Mouse (Mus musculus) limb, embryonic 14.5 days (tissue): Measurements from ENCODE around the gene Six4. TPM values are rescaled to one million over a fixed set of nuclear protein-coding genes. Genes with fewer than 3 reads are reported as not detected.

Experiments used
- ATAC-seq: fragments of 200-750 bp; cut with Nextera tagmentation; 2 replicates; pipeline ENCODE4 v1.8.0; 2017; ENCODE audit warnings: low read depth, moderate number of reproducible peaks, moderate TSS enrichment; ENCODE audit not compliant: low FRiP score
- DNase-seq: peaks from one replicate; pipeline ENCODE4 v3.0.0-alpha.2; 2015; ENCODE audit warnings: low spot score
- H3K27ac ChIP-seq: fragments of 300-500 bp; sonication (generic); replicated peaks from 2 replicates; pipeline ENCODE4 v1.5.1; 2014; ENCODE audit warnings: low read depth, mild to moderate bottlenecking, low read length, moderate library complexity, mixed read lengths
- H3K27me3 ChIP-seq: fragments of 300-500 bp; sonication (generic); 2 replicates; pipeline ENCODE4 v1.6.1; 2014; ENCODE audit warnings: low read length, mixed read lengths; ENCODE audit not compliant: control insufficient read depth, insufficient read depth
- H3K36me3 ChIP-seq: fragments of 300-500 bp; sonication (generic); 2 replicates; pipeline ENCODE4 v1.6.1; 2014; ENCODE audit warnings: mild to moderate bottlenecking, low read length, moderate library complexity, mixed read lengths; ENCODE audit not compliant: control insufficient read depth, insufficient read depth
- H3K4me1 ChIP-seq: fragments of 300-500 bp; sonication (generic); 2 replicates; pipeline ENCODE4 v1.6.1; 2014; ENCODE audit warnings: antibody characterized with exemption, low read length, mixed read lengths; ENCODE audit not compliant: control insufficient read depth, insufficient read depth
- H3K4me2 ChIP-seq: fragments of 300-500 bp; sonication (generic); replicated peaks from 2 replicates; pipeline ENCODE4 v1.6.1; 2014; ENCODE audit warnings: low read depth, mild to moderate bottlenecking, low read length, moderate library complexity; ENCODE audit not compliant: severe bottlenecking
- H3K4me3 ChIP-seq: fragments of 300-500 bp; sonication (generic); replicated peaks from 2 replicates; pipeline ENCODE4 v1.5.1; 2014; ENCODE audit warnings: low read length
- H3K9ac ChIP-seq: fragments of 300-500 bp; sonication (generic); 2 replicates; pipeline ENCODE4 v1.6.1; 2014; ENCODE audit warnings: mild to moderate bottlenecking, low read depth, low read length, moderate library complexity; ENCODE audit not compliant: severe bottlenecking
- H3K9me3 ChIP-seq: fragments of 300-500 bp; sonication (generic); 2 replicates; pipeline ENCODE4 v1.6.1; 2016; ENCODE audit warnings: low read length; ENCODE audit not compliant: control insufficient read depth
- POLR2A ChIP-seq: fragments of 200-500 bp; IDR thresholded peaks from 2 replicates; pipeline ENCODE4 v1.8.0; 2012; ENCODE audit warnings: inconsistent platforms, mild to moderate bottlenecking, moderate library complexity, borderline replicate concordance; ENCODE audit not compliant: insufficient read depth, insufficient read length; ENCODE audit errors: extremely low read depth
- WGBS: fragments of 180-500 bp; shearing (Covaris S2); extraction: QIAGEN DNeasy Blood & Tissue Kit; methylation state at CpG from one replicate; pipeline ENCODE4 v1.1.7; 2014; 5-methylcytosine and 5-hydroxymethylcytosine counted together
- polyA plus RNA-seq, 2 experiments: library from polyadenylated mRNA; depleted of rRNA in 1 of 2; stranded (reverse) in 1 of 2; unstranded in 1 of 2; fragments of >200 nt; fragmentation: Nextera tagmentation in 1 of 2; extraction: Ambion mirVana in 1 of 2; gene quantifications; 2 replicates each; pipeline versions ENCODE4 v1.2.1 to v1.2.3; 2012 to 2014

The Six4 gene
- polyA plus RNA-seq, 2 experiments: 6.6 TPM

DNA sequence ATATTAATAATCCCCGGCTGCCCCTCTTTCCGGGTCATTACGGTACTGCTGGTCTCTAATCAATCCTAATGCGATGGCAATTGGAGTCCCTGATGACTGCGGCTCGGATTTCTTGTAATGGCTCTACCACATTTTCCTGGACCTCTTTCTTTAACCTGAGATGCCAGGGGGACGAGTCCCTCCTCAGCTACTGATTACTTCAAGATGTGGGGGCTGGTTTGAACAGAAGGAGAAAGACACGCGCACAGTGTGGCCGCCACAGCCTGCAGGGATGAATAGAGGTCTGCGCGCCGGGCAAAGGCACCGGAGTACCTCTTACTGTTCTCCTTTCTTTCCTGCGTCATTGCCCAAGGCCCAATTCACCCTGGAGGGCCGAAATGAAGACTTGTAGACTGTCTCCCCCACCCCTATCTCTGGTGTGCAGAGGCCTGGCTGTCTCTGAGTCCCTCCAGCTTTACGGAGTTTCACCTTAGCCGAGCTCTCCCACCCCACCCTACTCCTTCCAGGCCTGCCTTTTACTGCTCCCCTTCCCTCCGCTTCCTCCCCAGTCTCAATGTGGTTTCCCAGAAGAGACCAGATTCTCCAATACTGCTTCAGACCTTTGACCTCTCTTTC is 61.1 kb downstream of the Six4 start:
- no peaks in the 10 kb centered on the region for H3K36me3 ChIP-seq
- DNase-seq: no peak

DNA sequence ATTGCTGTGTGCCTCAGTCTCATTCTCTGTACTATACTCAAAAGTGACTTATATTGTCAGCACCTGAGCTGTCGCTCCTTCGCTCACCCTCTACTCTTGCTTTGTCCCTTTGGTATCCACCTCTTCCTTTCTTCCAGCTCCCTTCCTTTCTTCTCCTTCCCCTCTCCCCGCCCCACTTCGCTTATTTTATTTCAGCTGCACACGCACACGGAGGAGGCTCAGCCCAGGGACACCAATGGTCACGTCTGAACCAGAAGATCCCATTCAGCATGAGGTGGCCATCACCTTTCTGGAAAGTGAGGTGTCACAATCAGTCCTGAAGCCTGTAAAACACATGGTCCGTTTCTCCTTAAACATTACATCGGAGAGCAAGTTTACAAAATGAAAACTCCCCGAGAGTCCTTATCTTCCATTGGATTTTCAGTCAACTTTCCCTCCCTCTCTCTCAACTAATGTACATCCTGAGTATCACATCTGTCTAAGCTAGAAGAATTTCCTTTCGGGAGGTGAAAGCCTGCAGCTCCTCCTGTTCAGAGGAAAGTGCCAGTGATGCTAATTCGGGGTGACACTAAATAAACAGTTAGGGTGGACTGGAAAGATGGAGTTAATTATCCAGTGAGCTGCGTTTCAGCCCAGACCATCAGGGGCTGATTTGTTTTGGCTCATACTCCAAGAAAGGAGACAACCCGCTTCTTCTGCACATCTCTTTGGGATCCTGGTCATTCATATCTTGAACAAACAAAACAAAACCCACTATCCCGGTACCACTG is 62.3 kb downstream of the Six4 start:
- Histone ChIP-seq H3K9me3 (no peaks in the 10 kb centered on the region), H3K4me3 (0 out of 2 replicates have a peak overlapping the region, but pooled peaks have one; percentile 0), H3K27me3 (peaks cover 71% of the 10 kb centered on the region), H3K27ac (no peak overlapping the region), H3K4me2 (no peak overlapping the region), H3K9ac (no peak overlapping the region), H3K36me3 (no peaks in the 10 kb centered on the region), H3K4me1 (peaks cover 21% of the 10 kb centered on the region)
- no peak for ATAC-seq
- WGBS: 6% methylated on average over 15 of the region's 15 CpGs
- no peak for DNase-seq
- no peak for TF ChIP-seq POLR2A

More for the DNA sequence above, 61.1 kb downstream of the Six4 start:
- peaks cover 59% of the 10 kb centered on the region for H3K27me3 ChIP-seq
- peak overlapping the region; percentile 56 for H3K4me3 ChIP-seq
- H3K9ac ChIP-seq: peak overlapping the region; percentile 26; the same call in 1 of the 2 replicates
- 5% methylated on average over 19 of the region's 19 CpGs for WGBS
- peak overlapping the region; percentile 93 for H3K4me2 ChIP-seq
- peaks cover 21% of the 10 kb centered on the region for H3K4me1 ChIP-seq
- H3K27ac ChIP-seq: peak overlapping the region; percentile 68; the same call in 1 of the 2 replicates
- H3K9me3 ChIP-seq: no peaks in the 10 kb centered on the region
- ATAC-seq: no peak
- TF ChIP-seq POLR2A: no peak

DNA sequence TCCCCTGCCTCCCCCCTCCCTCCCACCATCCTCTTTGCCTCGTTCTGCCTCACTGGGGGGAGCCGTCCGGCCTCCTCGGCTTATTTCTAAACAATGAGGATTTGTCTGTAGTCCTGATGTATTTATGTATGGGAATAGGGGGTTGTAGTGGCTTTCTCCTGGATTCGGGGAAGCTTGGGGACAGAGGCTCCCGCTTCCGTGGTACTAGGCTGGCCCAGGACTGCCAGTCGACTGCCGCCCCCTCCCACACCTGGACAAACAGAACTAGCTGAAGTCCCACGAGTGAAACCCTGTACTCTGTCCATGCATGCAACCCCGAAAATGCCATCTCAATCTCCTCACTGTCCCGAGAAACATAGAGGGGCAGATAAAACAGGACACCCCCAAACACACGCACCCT is 63.0 kb downstream of the Six4 start:
- WGBS: 5% methylated on average over 13 of the region's 13 CpGs
- Histone ChIP-seq H3K4me2 (no peak overlapping the region), H3K27ac (no peak overlapping the region), H3K9me3 (no peaks in the 10 kb centered on the region), H3K4me1 (peaks cover 21% of the 10 kb centered on the region), H3K4me3 (0 out of 2 replicates have a peak overlapping the region, but pooled peaks have one; percentile 0), H3K36me3 (no peaks in the 10 kb centered on the region), H3K9ac (no peak overlapping the region), H3K27me3 (peaks cover 76% of the 10 kb centered on the region)
- TF ChIP-seq POLR2A: no peak
- no peak for DNase-seq
- no peak for ATAC-seq

Other genes with a start within 250 kb of the Six4 start
- gene Six6, start 173.6 kb downstream of the Six4 start, polyA plus RNA-seq (2012; rRNA removed): not detected in 2 replicates
- not detected in 2 replicates for gene Six6, start 173.6 kb downstream of the Six4 start, polyA plus RNA-seq (2014; fragmentation: Nextera tagmentation; extraction: Ambion mirVana)
- gene 4930447C04Rik, start 172.7 kb downstream of the Six4 start, polyA plus RNA-seq (2012; rRNA removed): 10.8 and 15.7 TPM in 2 replicates
- 3.2 TPM in 2 replicates for gene 4930447C04Rik, start 172.7 kb downstream of the Six4 start, polyA plus RNA-seq (2014; fragmentation: Nextera tagmentation; extraction: Ambion mirVana)
- gene Six1, start 59.6 kb downstream of the Six4 start, polyA plus RNA-seq (2012; rRNA removed): 37.6 and 43.1 TPM in 2 replicates
- 44.5 and 44.6 TPM in 2 replicates for gene Six1, start 59.6 kb downstream of the Six4 start, polyA plus RNA-seq (2014; fragmentation: Nextera tagmentation; extraction: Ambion mirVana)
- gene Mnat1, start 10.3 kb upstream of the Six4 start, polyA plus RNA-seq (2012; rRNA removed): 21.3 and 31.2 TPM in 2 replicates
- 44.3 and 44.7 TPM in 2 replicates for gene Mnat1, start 10.3 kb upstream of the Six4 start, polyA plus RNA-seq (2014; fragmentation: Nextera tagmentation; extraction: Ambion mirVana)
- gene Trmt5, start 173.3 kb upstream of the Six4 start, polyA plus RNA-seq (2012; rRNA removed): 14.1 and 15.3 TPM in 2 replicates
- gene Trmt5, start 173.3 kb upstream of the Six4 start, polyA plus RNA-seq (2014; fragmentation: Nextera tagmentation; extraction: Ambion mirVana): 14.5 and 16.6 TPM in 2 replicates
- gene Slc38a6, start 173.3 kb upstream of the Six4 start, polyA plus RNA-seq (2012; rRNA removed): 37.6 and 47.3 TPM in 2 replicates
- 13.1 and 17.2 TPM in 2 replicates for gene Slc38a6, start 173.3 kb upstream of the Six4 start, polyA plus RNA-seq (2014; fragmentation: Nextera tagmentation; extraction: Ambion mirVana)